ENCODE assay signal across 18 mouse cellular contexts in genomic region chr5:127341158-127341557, GRCm38 (mm10).
DNase-seq lines count a peak whose midpoint lies in the region; ATAC-seq and TF ChIP-seq lines count a peak whose summit lies in the region.
"Had no signal": no experiment of that assay in that cellular context is flagged by ENCODE, and none has a peak within 500 bp of the region (broad histone marks: within the 10 kb centered on the region; RNA-seq: fewer than 3 reads in every experiment).

No protein-coding gene starts in this region.

- no peaks in the 10 kb centered on the region for H3K9me3 ChIP-seq in forebrain, postnatal 0 days (ENCODE audit: low read length)
- no peaks in the 10 kb centered on the region for H3K9me3 ChIP-seq in forebrain, embryonic 16.5 days (ENCODE audit: control insufficient read depth, low read length)
- H3K9me3 ChIP-seq in liver, embryonic 14.5 days (ENCODE audit: control insufficient read depth, low read length) = no peaks in the 10 kb centered on the region
- H3K9me3 ChIP-seq: embryonic facial prominence, embryonic 13.5 days; heart, embryonic 15.5 days; hindbrain, embryonic 12.5 days; intestine, embryonic 15.5 days; liver, embryonic 15.5 days had no signal

- no peak overlapping the region for H3K27ac ChIP-seq in forebrain, postnatal 0 days (ENCODE audit: low read depth, low read length)
- H3K27ac ChIP-seq in forebrain, embryonic 16.5 days (ENCODE audit: low read length) = no peak overlapping the region
- no peak overlapping the region for H3K27ac ChIP-seq in liver, embryonic 14.5 days
- H3K27ac ChIP-seq: embryonic facial prominence, embryonic 13.5 days; heart, embryonic 15.5 days; hindbrain, embryonic 12.5 days; intestine, embryonic 15.5 days; liver, embryonic 15.5 days had no signal

- TF ChIP-seq CTCF in forebrain, postnatal 0 days (IDR thresholded peaks at IDR 0.05; ENCODE audit: low read depth) = peak; percentile 15; the same call in 1 of the 2 replicates
- peak; percentile 41; the same call in 1 of the 2 replicates for TF ChIP-seq CTCF in liver, embryonic 14.5 days (IDR thresholded peaks at IDR 0.05; ENCODE audit: low read depth)

- no peaks in the 10 kb centered on the region for H3K27me3 ChIP-seq in forebrain, postnatal 0 days (ENCODE audit: insufficient read depth, low read length)
- no peaks in the 10 kb centered on the region for H3K27me3 ChIP-seq in forebrain, embryonic 16.5 days (replicated peaks; ENCODE audit: control insufficient read depth, insufficient read depth, low read length)
- H3K27me3 ChIP-seq in liver, embryonic 14.5 days (ENCODE audit: control insufficient read depth, insufficient read depth, low read length) = no peaks in the 10 kb centered on the region
- H3K27me3 ChIP-seq: embryonic facial prominence, embryonic 13.5 days; heart, embryonic 15.5 days; hindbrain, embryonic 12.5 days; intestine, embryonic 15.5 days; liver, embryonic 15.5 days; Patski had no signal

- H3K4me2 ChIP-seq in forebrain, postnatal 0 days (ENCODE audit: low read depth) = no peak overlapping the region
- H3K4me2 ChIP-seq in forebrain, embryonic 16.5 days (ENCODE audit: low read length) = no peak overlapping the region
- no peak overlapping the region for H3K4me2 ChIP-seq in liver, embryonic 14.5 days (ENCODE audit: low read depth)
- H3K4me2 ChIP-seq: embryonic facial prominence, embryonic 13.5 days; heart, embryonic 15.5 days; hindbrain, embryonic 12.5 days; intestine, embryonic 15.5 days; liver, embryonic 15.5 days had no signal

- no peak for DNase-seq in forebrain, postnatal 0 days
- DNase-seq in liver, embryonic 14.5 days (ENCODE audit: low read depth in 3 of 3, low spot score in 3 of 3) = no peak
- DNase-seq in liver = no peak
- peak; percentile 4 for DNase-seq in thymus, postnatal 0 days (ENCODE audit: low spot score)
- no peak for DNase-seq in thymus, postnatal 25 days
- no peak for DNase-seq in ovary, postnatal 14 days (ENCODE audit: low spot score)
- DNase-seq in right cerebral cortex, postnatal 4 days = no peak
- DNase-seq: cerebellum, postnatal 10 days; heart, adult 11 months; kidney, postnatal 14 days; thymus, adult 18-20 months had no signal

- H3K4me3 ChIP-seq in forebrain, postnatal 0 days (ENCODE audit: low read depth, low read length) = no peak overlapping the region
- H3K4me3 ChIP-seq in forebrain, embryonic 16.5 days (replicated peaks; ENCODE audit: low read length) = no peak overlapping the region
- H3K4me3 ChIP-seq in liver, embryonic 14.5 days (ENCODE audit: insufficient read depth in 1 of 2, low read depth in 2 of 2, low read length in 2 of 2) = no peak overlapping the region
- H3K4me3 ChIP-seq: embryonic facial prominence, embryonic 13.5 days; heart, embryonic 15.5 days; hindbrain, embryonic 12.5 days; intestine, embryonic 15.5 days; liver, embryonic 15.5 days had no signal

- no peak overlapping the region for H3K9ac ChIP-seq in forebrain, postnatal 0 days
- no peak overlapping the region for H3K9ac ChIP-seq in forebrain, embryonic 16.5 days (replicated peaks; ENCODE audit: low read depth, low read length)
- no peak overlapping the region for H3K9ac ChIP-seq in liver, embryonic 14.5 days (replicated peaks)
- H3K9ac ChIP-seq: embryonic facial prominence, embryonic 13.5 days; heart, embryonic 15.5 days; hindbrain, embryonic 12.5 days; intestine, embryonic 15.5 days; liver, embryonic 15.5 days had no signal

- no peak for ATAC-seq in forebrain, postnatal 0 days
- no peak for ATAC-seq in forebrain, embryonic 16.5 days
- ATAC-seq in liver, embryonic 14.5 days (ENCODE audit: insufficient read depth) = no peak
- ATAC-seq: intestine, embryonic 15.5 days; Patski had no signal

- TF ChIP-seq EP300 in liver, embryonic 14.5 days (IDR thresholded peaks at IDR 0.05; ENCODE audit: low read depth) = no peak

- 36% methylated on average over 3 of the region's 3 CpGs for WGBS in forebrain, postnatal 0 days
- 41% methylated on average over 3 of the region's 3 CpGs for WGBS in forebrain, embryonic 16.5 days
- WGBS in liver, embryonic 14.5 days (ENCODE audit: insufficient replicate concordance) = 7% methylated on average over 3 of the region's 3 CpGs

- peaks cover 9% of the 10 kb centered on the region; the same call in 1 of the 2 replicates for H3K4me1 ChIP-seq in forebrain, postnatal 0 days (ENCODE audit: insufficient read depth)
- H3K4me1 ChIP-seq in forebrain, embryonic 16.5 days (replicated peaks; ENCODE audit: control insufficient read depth, insufficient read depth, low read length) = peaks cover 22% of the 10 kb centered on the region
- H3K4me1 ChIP-seq in liver, embryonic 14.5 days (replicated peaks; ENCODE audit: control insufficient read depth in 2 of 2, insufficient read depth in 2 of 2, low read length in 1 of 2) = no peaks in the 10 kb centered on the region
- H3K4me1 ChIP-seq: intestine, embryonic 15.5 days; liver, embryonic 15.5 days had no signal

- no peaks in the 10 kb centered on the region for H3K36me3 ChIP-seq in forebrain, postnatal 0 days (ENCODE audit: insufficient read depth)
- no peaks in the 10 kb centered on the region for H3K36me3 ChIP-seq in forebrain, embryonic 16.5 days (ENCODE audit: control insufficient read depth, insufficient read depth)
- no peaks in the 10 kb centered on the region for H3K36me3 ChIP-seq in liver, embryonic 14.5 days (replicated peaks; ENCODE audit: control insufficient read depth, insufficient read depth, low read depth)
- H3K36me3 ChIP-seq: embryonic facial prominence, embryonic 13.5 days; heart, embryonic 15.5 days; hindbrain, embryonic 12.5 days; intestine, embryonic 15.5 days; liver, embryonic 15.5 days had no signal
